Mouse (Mus musculus) liver, embryonic 11.5 days (tissue): Measurements from ENCODE around the gene Oasl2. TPM values are rescaled to one million over a fixed set of nuclear protein-coding genes. Genes with fewer than 3 reads are reported as not detected.

Experiments
- ATAC-seq: fragments of 200-750 bp; cut with Nextera tagmentation; replicated peaks from 2 replicates; pipeline ENCODE4 v1.8.0; 2017; ENCODE audit warnings: moderate number of reproducible peaks, mild to moderate bottlenecking, moderate TSS enrichment, moderate library complexity; ENCODE audit not compliant: low FRiP score
- DNase-seq: peaks from one replicate; pipeline ENCODE4 v3.0.0-alpha.2; 2017; ENCODE audit warnings: low spot score
- H3K27ac ChIP-seq: fragments of 300-500 bp; sonication (generic); 2 replicates; pipeline ENCODE4 v1.5.1; 2014; ENCODE audit warnings: mild to moderate bottlenecking, low read depth, low read length, control low read depth
- H3K27me3 ChIP-seq: fragments of 300-500 bp; sonication (generic); replicated peaks from 2 replicates; pipeline ENCODE4 v1.6.1; 2014; ENCODE audit warnings: low read length, mixed read lengths; ENCODE audit not compliant: control insufficient read depth, insufficient read depth
- H3K36me3 ChIP-seq: fragments of 300-500 bp; sonication (generic); 2 replicates; pipeline ENCODE4 v1.6.1; 2014; ENCODE audit warnings: mild to moderate bottlenecking, low read length, moderate library complexity, mixed read lengths; ENCODE audit not compliant: control insufficient read depth, insufficient read depth
- H3K4me1 ChIP-seq: fragments of 300-500 bp; sonication (generic); replicated peaks from 2 replicates; pipeline ENCODE4 v1.6.1; 2014; ENCODE audit warnings: low read length, mixed read lengths; ENCODE audit not compliant: control insufficient read depth, insufficient read depth
- H3K4me2 ChIP-seq: fragments of 300-500 bp; sonication (generic); 2 replicates; pipeline ENCODE4 v1.6.1; 2014; ENCODE audit warnings: mild to moderate bottlenecking, control low read depth, moderate library complexity
- H3K4me3 ChIP-seq: fragments of 300-500 bp; sonication (generic); 2 replicates; pipeline ENCODE4 v1.5.1; 2014; ENCODE audit warnings: low read depth, low read length, control low read depth
- H3K9ac ChIP-seq: fragments of 300-500 bp; sonication (generic); 2 replicates; pipeline ENCODE4 v1.6.1; 2014; ENCODE audit warnings: low read depth, low read length, control low read depth
- H3K9me3 ChIP-seq: fragments of 300-500 bp; sonication (generic); 2 replicates; pipeline ENCODE4 v1.6.1; 2016; ENCODE audit warnings: low read length, inconsistent platforms, mixed read lengths; ENCODE audit not compliant: control insufficient read depth
- WGBS: fragments of 180-500 bp; shearing (Covaris S2); extraction: QIAGEN DNeasy Blood & Tissue Kit; methylation state at CpG from one replicate; pipeline ENCODE4 v1.1.7; 2014; 5-methylcytosine and 5-hydroxymethylcytosine counted together
- microRNA-seq: library from miRNA; unstranded; fragments of <30 nt; microRNA quantifications from one replicate; pipeline ENCODE4, GENCODE M21; 2017; ENCODE audit warnings: borderline number of aligned reads
- polyA plus RNA-seq: library from polyadenylated mRNA; unstranded; fragments of >200 nt; fragmentation: Nextera tagmentation; extraction: Ambion mirVana; gene quantifications from 2 replicates; pipeline ENCODE4 v1.2.1, GENCODE M21; 2014

Gene Oasl2
- polyA plus RNA-seq, 1 experiment from 2014 or later, result 4.1 TPM

DNA sequence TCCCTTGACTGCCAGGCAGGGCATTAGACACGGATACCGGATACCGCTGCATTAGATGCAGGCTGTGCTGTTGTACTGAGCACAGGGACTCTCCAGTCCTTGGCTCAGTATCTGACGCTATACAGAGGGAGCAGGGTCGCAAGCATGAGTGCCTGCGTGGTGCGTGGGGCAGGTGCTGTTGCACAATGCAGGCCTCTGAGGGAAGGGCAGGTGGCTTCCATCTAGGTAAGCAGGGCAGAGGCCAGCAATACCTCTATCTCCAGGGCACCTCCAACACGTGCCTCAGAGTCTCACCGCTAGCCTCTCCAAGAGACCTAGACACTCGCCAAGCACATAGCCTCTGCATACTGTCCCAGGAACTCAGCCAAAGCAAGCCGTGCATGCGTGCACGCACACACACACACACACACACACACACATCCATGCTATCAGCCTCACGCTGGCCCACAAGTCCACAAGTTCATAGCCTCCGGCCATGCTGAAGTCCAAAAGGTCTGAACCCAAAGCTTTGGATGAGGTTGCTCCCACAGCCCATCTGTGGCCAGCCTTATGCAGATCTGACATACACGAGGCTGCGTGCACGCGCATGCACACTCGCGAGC is 54.6 kb downstream of the Oasl2 start:
- ATAC-seq (no peak), DNase-seq (no peak)
- no peaks in the 10 kb centered on the region for H3K27me3 ChIP-seq
- peaks cover 23% of the 10 kb centered on the region for H3K36me3 ChIP-seq
- WGBS, result 84% methylated on average over 21 of the region's 21 CpGs
- H3K4me3 ChIP-seq, result no peak overlapping the region
- no peaks in the 10 kb centered on the region; the same call in 1 of the 2 replicates for H3K4me1 ChIP-seq
- no peak overlapping the region for H3K27ac ChIP-seq
- no peak overlapping the region for H3K4me2 ChIP-seq
- H3K9ac ChIP-seq, result no peak overlapping the region
- no peaks in the 10 kb centered on the region for H3K9me3 ChIP-seq

- Histone ChIP-seq H3K27ac (no peak overlapping the region), H3K27me3 (no peaks in the 10 kb centered on the region), H3K4me3 (no peak overlapping the region), H3K4me1 (no peaks in the 10 kb centered on the region; the same call in 1 of the 2 replicates), H3K9me3 (no peaks in the 10 kb centered on the region), H3K9ac (no peak overlapping the region), H3K36me3 (peaks cover 12% of the 10 kb centered on the region), H3K4me2 (no peak overlapping the region)
- WGBS, result 78% methylated on average over 14 of the region's 14 CpGs
- DNase-seq (no peak), ATAC-seq (no peak)
These were observed 56.6 kb downstream of the Oasl2 start for GRCm38 (mm10) chr5:114953326-114953725.

GRCm38 (mm10) chr5:114958069-114958468 is 61.3 kb downstream of the Oasl2 start:
- H3K27ac ChIP-seq, result no peak overlapping the region
- no peak overlapping the region for H3K4me3 ChIP-seq
- DNase-seq (no peak), ATAC-seq (no peak)
- H3K4me1 ChIP-seq, result peaks cover 3% of the 10 kb centered on the region
- no peak overlapping the region for H3K4me2 ChIP-seq
- no peaks in the 10 kb centered on the region for H3K27me3 ChIP-seq
- H3K36me3 ChIP-seq, result no peaks in the 10 kb centered on the region
- 78% methylated on average over 5 of the region's 5 CpGs for WGBS
- no peaks in the 10 kb centered on the region for H3K9me3 ChIP-seq
- H3K9ac ChIP-seq, result no peak overlapping the region

Small RNAs within 50 kb of the gene (microRNA-seq; reads per million reads assigned to microRNA genes)
- 56.0 reads per million, percentile 43 among the genes with 10 or more reads in this experiment for gene Mir6240

Other genes with a start within 250 kb of the Oasl2 start
- gene Trpv4, start 238.5 kb upstream of the Oasl2 start, polyA plus RNA-seq, result 0.56 and 0.78 TPM in 2 replicates
- 51.3 and 53.4 TPM in 2 replicates for gene Gltp, start 206.0 kb upstream of the Oasl2 start, polyA plus RNA-seq
- 7.9 and 11.4 TPM in 2 replicates for gene Tchp, start 189.2 kb upstream of the Oasl2 start, polyA plus RNA-seq
- gene Ankrd13a, start 122.3 kb upstream of the Oasl2 start, polyA plus RNA-seq, result 81.2 and 96.5 TPM in 2 replicates
- gene Git2, start 121.4 kb upstream of the Oasl2 start, polyA plus RNA-seq, result 37.5 and 46.1 TPM in 2 replicates
- 70.3 and 75.6 TPM in 2 replicates for gene 1500011B03Rik, start 73.5 kb upstream of the Oasl2 start, polyA plus RNA-seq
- gene 4930519G04Rik, start 43.3 kb upstream of the Oasl2 start, polyA plus RNA-seq, result not detected in 2 replicates
- gene Gm9936, start 38.3 kb upstream of the Oasl2 start, polyA plus RNA-seq, result 0.12 TPM in 1 of 2 replicates, not detected in the other
- gene Oasl1, start 26.3 kb downstream of the Oasl2 start, polyA plus RNA-seq, result 0.36 and 0.55 TPM in 2 replicates
- gene 2210016L21Rik, start 45.2 kb downstream of the Oasl2 start, polyA plus RNA-seq, result 37.1 and 40.3 TPM in 2 replicates
- 2.7 and 4.1 TPM in 2 replicates for gene Hnf1a, start 74.2 kb downstream of the Oasl2 start, polyA plus RNA-seq
- 14.8 and 17.6 TPM in 2 replicates for gene Sppl3, start 114.2 kb downstream of the Oasl2 start, polyA plus RNA-seq
- 19.5 and 25.1 TPM in 2 replicates for gene Gm10401, start 201.4 kb downstream of the Oasl2 start, polyA plus RNA-seq
- 35.5 and 37.4 TPM in 2 replicates for gene Acads, start 222.4 kb downstream of the Oasl2 start, polyA plus RNA-seq
- gene Unc119b, start 238.0 kb downstream of the Oasl2 start, polyA plus RNA-seq, result 26.8 and 27.3 TPM in 2 replicates